Mouse (Mus musculus): ENCODE measurements at regions not wholly inside any gene's neighbourhood (a gene's known extent, or its start where the extent isn't known, plus 50 kb on each side); places are given as distances from the start of the nearest gene placed in this dataset.

DNA sequence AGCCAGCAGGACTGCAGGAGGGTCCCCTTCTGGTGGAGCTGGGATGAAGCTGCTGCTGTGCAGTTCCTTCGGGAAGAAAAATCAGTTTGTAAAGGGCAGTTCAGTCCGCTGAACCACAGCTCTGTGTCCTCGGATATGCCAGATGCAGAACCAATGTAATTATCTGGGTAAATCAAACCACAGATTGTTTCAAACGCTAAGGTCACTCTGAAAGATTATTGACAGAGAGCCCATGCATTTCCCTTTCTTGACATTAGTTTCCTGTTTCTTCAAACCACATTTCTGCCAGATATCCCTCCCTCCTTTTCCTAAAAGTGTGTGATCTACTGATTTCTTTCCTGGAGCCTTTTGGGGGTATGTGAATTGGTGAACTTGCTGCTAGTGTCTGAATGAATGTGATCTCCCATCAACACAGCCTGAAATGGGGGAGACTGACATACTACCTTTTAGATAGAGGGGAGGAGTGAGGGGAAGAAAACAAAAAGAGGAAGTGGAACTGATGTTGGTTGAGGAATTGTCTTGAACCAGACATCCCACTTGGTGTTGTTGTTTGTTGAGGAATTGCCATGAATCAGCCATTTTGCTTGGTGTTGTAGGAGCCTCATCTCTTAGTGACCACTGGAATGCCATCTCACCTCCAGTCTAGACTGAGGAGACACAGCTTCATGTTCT lies 85.7 kb upstream of the Pthlh start:
- no peak overlapping the region for H3K9ac ChIP-seq (ENCODE audit: insufficient read depth, low read depth, low read length, poor library complexity, severe bottlenecking)

DNA sequence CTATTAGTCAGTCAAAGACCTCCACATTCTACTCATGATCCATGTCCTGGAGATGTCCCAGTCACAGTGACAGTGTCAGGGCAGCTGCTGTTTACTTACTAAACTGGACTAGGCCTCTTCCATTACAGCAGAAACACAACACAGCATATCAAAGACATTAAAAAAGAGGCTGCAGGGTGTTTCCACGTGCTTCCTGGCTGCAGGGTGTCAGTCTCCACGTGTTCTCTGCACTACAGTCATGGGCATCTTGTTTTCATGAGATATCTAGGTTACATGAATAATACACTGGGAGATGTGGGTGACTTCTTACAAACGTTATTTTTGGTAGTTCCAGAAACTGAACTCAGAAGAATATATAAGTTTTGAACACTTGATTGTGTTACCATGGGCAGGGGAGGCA lies 84.6 kb upstream of the Pthlh start:
- no peaks in the 10 kb centered on the region for H3K4me1 ChIP-seq (ENCODE audit: control insufficient read depth in 2 of 2, insufficient read depth in 2 of 2, low read length in 2 of 2, poor library complexity in 1 of 2)
- no peak overlapping the region for H3K4me3 ChIP-seq (ENCODE audit: insufficient read depth in 1 of 2, low read depth in 1 of 2, low read length in 2 of 2, poor library complexity in 1 of 2, severe bottlenecking in 1 of 2)
- H3K9me3 ChIP-seq (ENCODE audit: control insufficient read depth, insufficient read depth, low read depth, low read length), result no peaks in the 10 kb centered on the region
- H3K27ac ChIP-seq (ENCODE audit: insufficient read depth, low read depth, low read length, poor library complexity, severe bottlenecking), result no peak overlapping the region
- no peak overlapping the region for H3K9ac ChIP-seq (ENCODE audit: insufficient read depth, low read depth, low read length, poor library complexity, severe bottlenecking)
- TF ChIP-seq MAFK (IDR thresholded peaks at IDR 0.05; ENCODE audit: insufficient read depth, low read depth, low read length) (no peak), ZNF384 (IDR thresholded peaks at IDR 0.05; ENCODE audit: low read depth, low read length) (no peak), HCFC1 (IDR thresholded peaks at IDR 0.05; ENCODE audit: borderline replicate concordance, insufficient read depth, low read length) (no peak), CHD2 (IDR thresholded peaks at IDR 0.05; ENCODE audit: low read depth, low read length) (no peak), ZC3H11A (IDR thresholded peaks at IDR 0.05; ENCODE audit: borderline replicate concordance, low read depth, low read length) (no peak)
- in situ Hi-C loops (cut with MboI; ENCODE audit: low sequenced_read_pairs in 2 of 2, unreplicated experiment in 2 of 2), result no loop called here
- DNase-seq (ENCODE audit: low read depth, low spot score), result no peak
- no peaks in the 10 kb centered on the region for H3K36me3 ChIP-seq (ENCODE audit: control insufficient read depth, insufficient read depth, low read length, poor library complexity, severe bottlenecking)

More for the DNA sequence above, 85.7 kb upstream of the Pthlh start:
- H3K4me3 ChIP-seq (ENCODE audit: insufficient read depth in 1 of 2, low read depth in 1 of 2, low read length in 2 of 2, poor library complexity in 1 of 2, severe bottlenecking in 1 of 2), result no peak overlapping the region
- H3K36me3 ChIP-seq (ENCODE audit: control insufficient read depth, insufficient read depth, low read length, poor library complexity, severe bottlenecking), result no peaks in the 10 kb centered on the region
- H3K9me3 ChIP-seq (ENCODE audit: control insufficient read depth, insufficient read depth, low read depth, low read length), result no peaks in the 10 kb centered on the region
- no peak overlapping the region for H3K27ac ChIP-seq (ENCODE audit: insufficient read depth, low read depth, low read length, poor library complexity, severe bottlenecking)
- no peak for DNase-seq (ENCODE audit: low read depth, low spot score)
- no peaks in the 10 kb centered on the region for H3K4me1 ChIP-seq (ENCODE audit: control insufficient read depth in 2 of 2, insufficient read depth in 2 of 2, low read length in 2 of 2, poor library complexity in 1 of 2)
- no peak for TF ChIP-seq ZNF384 (IDR thresholded peaks at IDR 0.05; ENCODE audit: low read depth, low read length)
- TF ChIP-seq MAFK (IDR thresholded peaks at IDR 0.05; ENCODE audit: insufficient read depth, low read depth, low read length), result no peak
- no peak for TF ChIP-seq CHD2 (IDR thresholded peaks at IDR 0.05; ENCODE audit: low read depth, low read length)
- TF ChIP-seq ZC3H11A (IDR thresholded peaks at IDR 0.05; ENCODE audit: borderline replicate concordance, low read depth, low read length), result no peak
- TF ChIP-seq HCFC1 (IDR thresholded peaks at IDR 0.05; ENCODE audit: borderline replicate concordance, insufficient read depth, low read length), result no peak
- in situ Hi-C loops (cut with MboI; ENCODE audit: low sequenced_read_pairs in 2 of 2, unreplicated experiment in 2 of 2), result no loop called here

DNA sequence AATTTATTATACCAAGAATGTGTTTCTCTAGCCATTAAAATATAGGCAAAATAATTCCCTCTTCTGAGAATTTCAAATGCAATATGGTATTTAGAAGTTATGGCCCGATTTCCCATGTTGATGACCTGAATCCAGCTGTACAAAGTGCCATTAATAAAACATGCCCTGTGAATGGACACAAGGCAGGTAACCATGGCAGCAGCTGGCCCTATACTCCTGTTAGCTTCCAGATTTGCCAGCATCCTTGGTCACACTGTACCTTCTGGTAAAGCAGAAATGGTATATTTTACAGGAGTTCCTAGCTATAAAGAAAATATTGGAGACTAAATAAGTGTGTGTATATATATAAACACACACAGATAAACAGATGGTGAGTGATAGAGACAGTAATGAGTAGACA lies 77.1 kb upstream of the Pthlh start:
- Histone ChIP-seq H3K36me3 (ENCODE audit: control insufficient read depth, insufficient read depth, low read length, poor library complexity, severe bottlenecking) (no peaks in the 10 kb centered on the region), H3K4me3 (ENCODE audit: insufficient read depth in 1 of 2, low read depth in 1 of 2, low read length in 2 of 2, poor library complexity in 1 of 2, severe bottlenecking in 1 of 2) (no peak overlapping the region), H3K27ac (ENCODE audit: insufficient read depth, low read depth, low read length, poor library complexity, severe bottlenecking) (no peak overlapping the region), H3K9ac (ENCODE audit: insufficient read depth, low read depth, low read length, poor library complexity, severe bottlenecking) (no peak overlapping the region), H3K9me3 (ENCODE audit: control insufficient read depth, insufficient read depth, low read depth, low read length) (no peaks in the 10 kb centered on the region), H3K4me1 (ENCODE audit: control insufficient read depth in 2 of 2, insufficient read depth in 2 of 2, low read length in 2 of 2, poor library complexity in 1 of 2) (no peaks in the 10 kb centered on the region)
- DNase-seq (ENCODE audit: low read depth, low spot score), result no peak
- TF ChIP-seq ZC3H11A (IDR thresholded peaks at IDR 0.05; ENCODE audit: borderline replicate concordance, low read depth, low read length) (no peak), CHD2 (IDR thresholded peaks at IDR 0.05; ENCODE audit: low read depth, low read length) (no peak), HCFC1 (IDR thresholded peaks at IDR 0.05; ENCODE audit: borderline replicate concordance, insufficient read depth, low read length) (no peak), ZNF384 (IDR thresholded peaks at IDR 0.05; ENCODE audit: low read depth, low read length) (no peak), MAFK (IDR thresholded peaks at IDR 0.05; ENCODE audit: insufficient read depth, low read depth, low read length) (no peak)
- in situ Hi-C loops (cut with MboI; ENCODE audit: low sequenced_read_pairs in 2 of 2, unreplicated experiment in 2 of 2), result no loop called here

DNA sequence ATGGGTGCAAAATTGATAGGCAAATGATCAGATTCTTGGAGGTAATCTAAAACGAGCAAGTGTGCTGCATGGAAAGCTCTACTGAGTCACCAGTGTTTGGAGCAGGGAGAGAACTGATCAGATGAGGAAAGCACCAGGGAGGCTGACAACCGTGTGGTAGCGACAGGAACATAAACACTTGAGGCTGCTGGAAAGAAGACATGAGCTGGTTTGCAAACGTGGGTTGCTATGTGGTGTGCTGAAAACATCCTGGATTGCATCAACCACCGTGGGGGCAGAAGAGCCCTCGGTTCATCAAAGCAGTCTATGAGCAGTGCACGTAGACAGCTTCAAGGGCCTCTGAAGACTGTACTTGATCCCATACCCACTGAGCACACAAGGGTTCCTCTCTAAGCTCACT lies 69.0 kb upstream of the Pthlh start:
- in situ Hi-C loops (cut with MboI; ENCODE audit: low sequenced_read_pairs in 2 of 2, unreplicated experiment in 2 of 2), result no loop called here
- Histone ChIP-seq H3K36me3 (ENCODE audit: control insufficient read depth, insufficient read depth, low read length, poor library complexity, severe bottlenecking) (no peaks in the 10 kb centered on the region), H3K9me3 (ENCODE audit: control insufficient read depth, insufficient read depth, low read depth, low read length) (no peaks in the 10 kb centered on the region), H3K27ac (ENCODE audit: insufficient read depth, low read depth, low read length, poor library complexity, severe bottlenecking) (no peak overlapping the region), H3K4me3 (ENCODE audit: insufficient read depth in 1 of 2, low read depth in 1 of 2, low read length in 2 of 2, poor library complexity in 1 of 2, severe bottlenecking in 1 of 2) (no peak overlapping the region), H3K4me1 (ENCODE audit: control insufficient read depth in 2 of 2, insufficient read depth in 2 of 2, low read length in 2 of 2, poor library complexity in 1 of 2) (no peaks in the 10 kb centered on the region), H3K9ac (ENCODE audit: insufficient read depth, low read depth, low read length, poor library complexity, severe bottlenecking) (no peak overlapping the region)
- no peak for TF ChIP-seq CHD2 (IDR thresholded peaks at IDR 0.05; ENCODE audit: low read depth, low read length)
- TF ChIP-seq HCFC1 (IDR thresholded peaks at IDR 0.05; ENCODE audit: borderline replicate concordance, insufficient read depth, low read length), result no peak
- TF ChIP-seq MAFK (IDR thresholded peaks at IDR 0.05; ENCODE audit: insufficient read depth, low read depth, low read length), result no peak
- TF ChIP-seq ZC3H11A (IDR thresholded peaks at IDR 0.05; ENCODE audit: borderline replicate concordance, low read depth, low read length), result no peak
- no peak for TF ChIP-seq ZNF384 (IDR thresholded peaks at IDR 0.05; ENCODE audit: low read depth, low read length)
- DNase-seq (ENCODE audit: low read depth, low spot score), result no peak

Measured in ES-E14 (cell line).